10 mouse cellular contexts compared by ENCODE assay signal in the genomic region with DNA sequence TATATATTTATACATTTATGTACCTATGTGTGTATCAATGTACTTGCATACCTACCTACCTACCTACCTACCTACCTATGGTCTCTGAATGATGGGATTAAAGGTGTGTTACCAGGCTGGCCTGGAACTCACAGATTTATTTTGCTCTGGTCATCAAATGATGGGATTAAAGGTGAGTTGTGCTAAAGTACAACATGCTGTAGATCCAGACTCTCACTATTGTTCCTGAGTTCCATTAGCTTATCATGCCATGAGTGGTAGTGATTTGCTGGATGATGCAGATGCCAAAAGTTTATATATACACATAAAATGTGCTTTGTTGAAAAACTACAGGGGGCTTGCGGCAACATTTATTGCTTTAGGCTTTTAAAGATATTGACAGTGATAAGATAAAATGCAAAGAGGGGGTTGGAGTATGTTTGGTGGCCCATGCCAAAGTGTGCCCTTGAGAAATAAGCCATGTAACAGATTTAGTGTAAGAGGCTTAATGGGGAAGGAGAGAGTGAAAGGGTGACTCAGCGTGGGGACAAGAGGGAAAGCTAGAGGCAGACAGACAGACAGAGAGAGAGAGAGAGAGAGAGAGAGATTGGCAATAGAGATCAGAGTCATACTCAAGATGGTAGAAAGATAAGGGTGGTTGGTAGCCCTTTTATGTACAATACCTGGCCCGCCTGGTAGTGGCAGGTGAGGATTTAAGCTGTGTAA. TPM values are rescaled to one million over a fixed set of nuclear protein-coding genes. Genes with fewer than 3 reads are reported as not detected.
DNase-seq lines count a peak whose midpoint lies in the region; ATAC-seq and TF ChIP-seq lines count a peak whose summit lies in the region.
"Had no signal": no experiment of that assay in that cellular context is flagged by ENCODE, and none has a peak within 500 bp of the region (broad histone marks: within the 10 kb centered on the region; RNA-seq: fewer than 3 reads in every experiment).

No protein-coding gene starts in this region.

- H3K27me3 ChIP-seq in heart, embryonic 12.5 days (replicated peaks) = no peaks in the 10 kb centered on the region
- no peaks in the 10 kb centered on the region for H3K27me3 ChIP-seq in heart, adult 2 months (ENCODE audit: control insufficient read depth, insufficient read depth, low read length)
- no peaks in the 10 kb centered on the region for H3K27me3 ChIP-seq in embryonic facial prominence, embryonic 15.5 days
- no peaks in the 10 kb centered on the region for H3K27me3 ChIP-seq in limb, embryonic 11.5 days (ENCODE audit: control insufficient read depth, insufficient read depth, low read length)

- intact Hi-C loops in heart, adult 2 months (cut with DNase I) = no loop called here

- no peak overlapping the region for H3K27ac ChIP-seq in heart, embryonic 12.5 days (ENCODE audit: poor library complexity, severe bottlenecking)
- H3K27ac ChIP-seq in heart, adult 2 months = no peak overlapping the region
- H3K27ac ChIP-seq in embryonic facial prominence, embryonic 15.5 days (replicated peaks) = no peak overlapping the region
- no peak overlapping the region for H3K27ac ChIP-seq in limb, embryonic 11.5 days (replicated peaks; ENCODE audit: low read depth, low read length)

- no peak overlapping the region for H3K9ac ChIP-seq in heart, embryonic 12.5 days
- no peak overlapping the region for H3K9ac ChIP-seq in heart, adult 2 months (ENCODE audit: low read depth, low read length)
- H3K9ac ChIP-seq in embryonic facial prominence, embryonic 15.5 days = no peak overlapping the region
- no peak overlapping the region for H3K9ac ChIP-seq in limb, embryonic 11.5 days (ENCODE audit: low read length)

- no peak for TF ChIP-seq CTCF in heart, adult 2 months (IDR thresholded peaks at IDR 0.05)

- no peak for TF ChIP-seq EP300 in heart, adult 2 months (IDR thresholded peaks at IDR 0.05; ENCODE audit: insufficient read depth, low read depth, low read length)

- H3K79me2 ChIP-seq in heart, adult 2 months (replicated peaks; ENCODE audit: control insufficient read depth, insufficient read depth, low read length) = no peaks in the 10 kb centered on the region

- no peaks in the 10 kb centered on the region for H3K36me3 ChIP-seq in heart, embryonic 12.5 days
- peaks cover 13% of the 10 kb centered on the region for H3K36me3 ChIP-seq in heart, adult 2 months (ENCODE audit: control insufficient read depth, insufficient read depth, low read length)
- H3K36me3 ChIP-seq in embryonic facial prominence, embryonic 15.5 days = no peaks in the 10 kb centered on the region
- no peaks in the 10 kb centered on the region for H3K36me3 ChIP-seq in limb, embryonic 11.5 days (ENCODE audit: control insufficient read depth, insufficient read depth, low read length)

- H3K9me3 ChIP-seq in heart, embryonic 12.5 days (replicated peaks) = no peaks in the 10 kb centered on the region
- H3K9me3 ChIP-seq in embryonic facial prominence, embryonic 15.5 days (replicated peaks) = no peaks in the 10 kb centered on the region
- H3K9me3 ChIP-seq in limb, embryonic 11.5 days (ENCODE audit: control insufficient read depth, low read length) = no peaks in the 10 kb centered on the region

- peak overlapping the region; percentile 36; the same call in 1 of the 2 replicates for H3K4me2 ChIP-seq in heart, embryonic 12.5 days
- peak overlapping the region; percentile 72; the same call in 1 of the 2 replicates for H3K4me2 ChIP-seq in embryonic facial prominence, embryonic 15.5 days (replicated peaks)
- H3K4me2 ChIP-seq in limb, embryonic 11.5 days (ENCODE audit: low read depth, severe bottlenecking) = peak overlapping the region; percentile 75; the same call in 1 of the 2 replicates

- no peak overlapping the region for H3K4me3 ChIP-seq in heart, embryonic 12.5 days
- H3K4me3 ChIP-seq in heart, adult 2 months = no peak overlapping the region
- H3K4me3 ChIP-seq in embryonic facial prominence, embryonic 15.5 days (replicated peaks) = peak overlapping the region; percentile 61; the same call in 1 of the 2 replicates
- H3K4me3 ChIP-seq in limb, embryonic 11.5 days (ENCODE audit: low read depth, low read length) = no peak overlapping the region; the same call in 1 of the 2 replicates

- no peak for ATAC-seq in heart, embryonic 12.5 days (ENCODE audit: insufficient number of reproducible peaks, low FRiP score)
- no peak for ATAC-seq in embryonic facial prominence, embryonic 15.5 days (ENCODE audit: insufficient number of reproducible peaks, low FRiP score, low TSS enrichment, low read depth)
- no peak for ATAC-seq in limb, embryonic 11.5 days (ENCODE audit: insufficient number of reproducible peaks, low FRiP score, low TSS enrichment, low read depth)

- H3K4me1 ChIP-seq in heart, embryonic 12.5 days (replicated peaks) = peaks cover 25% of the 10 kb centered on the region
- H3K4me1 ChIP-seq in heart, adult 2 months (ENCODE audit: control insufficient read depth, insufficient read depth, low read length) = peaks cover 4% of the 10 kb centered on the region
- peaks cover 27% of the 10 kb centered on the region for H3K4me1 ChIP-seq in embryonic facial prominence, embryonic 15.5 days
- peaks cover 11% of the 10 kb centered on the region for H3K4me1 ChIP-seq in limb, embryonic 11.5 days (ENCODE audit: control insufficient read depth, insufficient read depth, low read length)

- 78% methylated on average over 3 of the region's 3 CpGs for WGBS in heart, embryonic 12.5 days
- 88% methylated on average over 3 of the region's 3 CpGs for WGBS in heart, adult 2 months
- 75% methylated on average over 3 of the region's 3 CpGs for WGBS in embryonic facial prominence, embryonic 15.5 days
- WGBS in limb, embryonic 11.5 days = 81% methylated on average over 3 of the region's 3 CpGs

- no peak for TF ChIP-seq POLR2A in heart, adult 2 months (IDR thresholded peaks at IDR 0.05; ENCODE audit: insufficient read depth, low read depth, low read length)

- DNase-seq in heart, adult 2 months = no peak
- DNase-seq in 416B (ENCODE audit: low read depth) = peak; percentile 72
- no peak for DNase-seq in limb, embryonic 11.5 days (ENCODE audit: low spot score)
- DNase-seq in urinary bladder, postnatal 4 days (ENCODE audit: low spot score in 2 of 2) = no peak
- DNase-seq in gastrocnemius, adult 8-10 months (ENCODE audit: low spot score in 2 of 2) = no peak
- DNase-seq in cerebellum, postnatal 25 days = no peak
- DNase-seq: adrenal gland, postnatal 36 days had no signal

RNA-seq across cellular contexts. Expression of a gene that starts 1.9 kb away (rescaled TPM):
- 3.9 and 4.0 TPM in 2 replicates for polyA plus RNA-seq in heart, embryonic 12.5 days (2016; fragmentation: Nextera tagmentation; extraction: Ambion mirVana)
- 1 to 10 TPM in 1 of 2 experiments, under 1 TPM in 1; 0.94 to 2.1 TPM for total RNA-seq in heart, adult 2 months (2021)
- polyA plus RNA-seq in heart, adult 2 months (2012; rRNA removed) = 0.80 and 1.8 TPM in 2 replicates
- polyA plus RNA-seq in embryonic facial prominence, embryonic 15.5 days (2015; fragmentation: Nextera tagmentation; extraction: Ambion mirVana) = 3.2 and 5.3 TPM in 2 replicates
- polyA plus RNA-seq in limb, embryonic 11.5 days (2014; fragmentation: Nextera tagmentation; extraction: Ambion mirVana) = 7.0 and 9.4 TPM in 2 replicates
- total RNA-seq in gastrocnemius, adult 8-10 months (2022) = 1 to 10 TPM in 1 of 4 experiments, under 1 TPM in 1, not detected in 2; 0.75 to 2.2 TPM

RNA-seq across cellular contexts. Expression of a gene that starts 3.5 kb away (rescaled TPM):
- polyA plus RNA-seq in heart, embryonic 12.5 days (2016; fragmentation: Nextera tagmentation; extraction: Ambion mirVana) = 2.7 and 7.0 TPM in 2 replicates
- total RNA-seq in heart, adult 2 months (2021) = 1 to 10 TPM; 4.4 to 9.8 TPM
- 1.9 and 2.0 TPM in 2 replicates for polyA plus RNA-seq in heart, adult 2 months (2012; rRNA removed)
- polyA plus RNA-seq in embryonic facial prominence, embryonic 15.5 days (2015; fragmentation: Nextera tagmentation; extraction: Ambion mirVana) = 2.7 and 3.4 TPM in 2 replicates
- polyA plus RNA-seq in limb, embryonic 11.5 days (2014; fragmentation: Nextera tagmentation; extraction: Ambion mirVana) = 5.1 and 7.9 TPM in 2 replicates
- total RNA-seq in gastrocnemius, adult 8-10 months (2022) = 1 to 10 TPM in 1 of 4 experiments, not detected in 3; 1.5 TPM
- polyA plus RNA-seq: neural tube, embryonic 14.5 days had no signal

RNA-seq across cellular contexts. Expression of a gene that starts 6.0 kb away (rescaled TPM):
- 0.26 and 0.28 TPM in 2 replicates for polyA plus RNA-seq in heart, embryonic 12.5 days (2016; fragmentation: Nextera tagmentation; extraction: Ambion mirVana)
- 1 to 10 TPM; 1.1 to 1.2 TPM for total RNA-seq in heart, adult 2 months (2021)
- 0.29 and 0.61 TPM in 2 replicates for polyA plus RNA-seq in heart, adult 2 months (2012; rRNA removed)
- 1.0 and 1.1 TPM in 2 replicates for polyA plus RNA-seq in embryonic facial prominence, embryonic 15.5 days (2015; fragmentation: Nextera tagmentation; extraction: Ambion mirVana)
- 0.79 and 1.0 TPM in 2 replicates for polyA plus RNA-seq in limb, embryonic 11.5 days (2014; fragmentation: Nextera tagmentation; extraction: Ambion mirVana)
- total RNA-seq in gastrocnemius, adult 8-10 months (2022) = 1 to 10 TPM in 2 of 4 experiments, under 1 TPM in 2; 0.82 to 1.6 (median 1.2) TPM
- polyA plus RNA-seq: neural tube, embryonic 14.5 days had no signal

RNA-seq across cellular contexts. Expression of a gene that starts 6.3 kb away (rescaled TPM):
- polyA plus RNA-seq in heart, embryonic 12.5 days (2016; fragmentation: Nextera tagmentation; extraction: Ambion mirVana) = 4.4 and 5.2 TPM in 2 replicates
- total RNA-seq in heart, adult 2 months (2021) = 100 to 1,000 TPM; 212 to 239 TPM
- polyA plus RNA-seq in heart, adult 2 months (2012; rRNA removed) = 53.1 and 61.9 TPM in 2 replicates
- polyA plus RNA-seq in embryonic facial prominence, embryonic 15.5 days (2015; fragmentation: Nextera tagmentation; extraction: Ambion mirVana) = 6.1 and 7.1 TPM in 2 replicates
- 4.0 and 5.6 TPM in 2 replicates for polyA plus RNA-seq in limb, embryonic 11.5 days (2014; fragmentation: Nextera tagmentation; extraction: Ambion mirVana)
- total RNA-seq in gastrocnemius, adult 8-10 months (2022) = 100 to 1,000 TPM; 131 to 174 (median 160) TPM

RNA-seq across cellular contexts. Expression of a gene that starts 6.7 kb away (rescaled TPM):
- 0.32 and 0.36 TPM in 2 replicates for polyA plus RNA-seq in heart, embryonic 12.5 days (2016; fragmentation: Nextera tagmentation; extraction: Ambion mirVana)
- total RNA-seq in heart, adult 2 months (2021) = 1 to 10 TPM; 5.1 to 5.5 TPM
- 0.94 and 1.1 TPM in 2 replicates for polyA plus RNA-seq in heart, adult 2 months (2012; rRNA removed)
- polyA plus RNA-seq in embryonic facial prominence, embryonic 15.5 days (2015; fragmentation: Nextera tagmentation; extraction: Ambion mirVana) = 0.25 and 0.37 TPM in 2 replicates
- polyA plus RNA-seq in limb, embryonic 11.5 days (2014; fragmentation: Nextera tagmentation; extraction: Ambion mirVana) = 1.4 and 2.0 TPM in 2 replicates
- total RNA-seq in gastrocnemius, adult 8-10 months (2022) = 1 to 10 TPM; 3.1 to 5.0 (median 4.4) TPM
- polyA plus RNA-seq: neural tube, embryonic 14.5 days had no signal
